Mouse (Mus musculus) adrenal gland, postnatal 4 days (tissue): ENCODE results near the gene Dll3. TPM values are rescaled to one million over a fixed set of nuclear protein-coding genes. Genes with fewer than 3 reads are reported as not detected.

Experiments used
- DNase-seq, 2 experiments: peaks; one replicate each; pipeline ENCODE4 v3.0.0; 2021 to 2022; ENCODE audit warnings: low spot score in 2 of 2, mixed read lengths in 2 of 2
- long read RNA-seq, 2 experiments: library from polyadenylated mRNA; stranded (forward); transcript quantifications; one replicate each; pipeline ENCODE4 v2.0.0; 2021
- total RNA-seq, 2 experiments: library from RNA; stranded (reverse); gene quantifications; 2 replicates each; pipeline ENCODE4 v1.2.3; 2021

Gene Dll3
- 1 to 10 TPM in 1 of 2 experiments, under 1 TPM in 1; 0.62 to 1.6 TPM for total RNA-seq
- long read RNA-seq, experiment 1, partial matches to known transcripts, result 2 of 6 reads
- long read RNA-seq, experiment 1, other reads (novel, unspliced or antisense), result 1 of 6 reads
- long read RNA-seq, experiment 2, partial matches to known transcripts, result 1 of 2 reads
- long read RNA-seq, experiment 2, other reads (novel, unspliced or antisense), result 0 of 2 reads

DNA sequence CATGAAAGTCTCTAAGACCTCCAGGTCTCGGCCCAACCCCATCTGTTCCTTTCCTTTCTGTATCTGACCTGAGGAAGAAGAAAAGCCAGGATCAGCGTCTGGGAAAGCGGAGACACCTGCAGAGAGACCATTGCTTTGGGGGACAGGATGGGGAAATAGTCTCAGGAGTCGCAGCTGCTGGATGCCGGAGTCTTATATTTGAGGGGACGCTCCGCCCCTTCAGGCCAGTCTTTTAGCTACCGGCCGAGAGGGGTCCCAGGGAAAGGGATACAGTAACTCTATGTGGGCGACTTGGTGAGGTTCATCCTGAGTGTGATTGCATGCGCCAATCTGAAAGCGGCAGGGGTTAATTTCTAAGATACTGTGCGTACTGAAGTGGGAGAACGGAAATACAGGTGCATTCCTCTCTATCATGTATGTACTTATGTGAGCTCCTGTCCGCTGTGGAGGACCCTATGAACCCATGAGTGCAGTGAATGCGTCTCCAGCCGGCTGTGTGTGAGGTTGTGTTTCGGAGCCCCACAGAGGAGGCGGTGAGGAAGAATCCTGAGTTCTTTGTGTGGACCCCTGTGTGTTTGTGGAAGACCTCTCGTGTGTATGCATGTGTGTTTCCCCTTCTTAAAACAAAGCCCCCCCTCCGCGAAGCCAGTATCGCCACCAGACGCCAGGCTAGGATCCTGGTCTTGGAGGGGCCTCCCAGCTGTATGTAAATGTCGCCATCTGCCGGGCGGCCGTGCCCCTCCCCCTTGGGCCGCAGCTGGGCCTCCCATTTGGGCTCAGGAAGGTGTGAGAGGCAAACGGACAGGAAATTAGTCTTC lies at the start of gene Dll3:
Gene Dll3 (minus strand): TSS at position 623 of the 818 bp plus-strand sequence.
- peak in 1 of 2 experiments; percentile 37 for DNase-seq

DNA sequence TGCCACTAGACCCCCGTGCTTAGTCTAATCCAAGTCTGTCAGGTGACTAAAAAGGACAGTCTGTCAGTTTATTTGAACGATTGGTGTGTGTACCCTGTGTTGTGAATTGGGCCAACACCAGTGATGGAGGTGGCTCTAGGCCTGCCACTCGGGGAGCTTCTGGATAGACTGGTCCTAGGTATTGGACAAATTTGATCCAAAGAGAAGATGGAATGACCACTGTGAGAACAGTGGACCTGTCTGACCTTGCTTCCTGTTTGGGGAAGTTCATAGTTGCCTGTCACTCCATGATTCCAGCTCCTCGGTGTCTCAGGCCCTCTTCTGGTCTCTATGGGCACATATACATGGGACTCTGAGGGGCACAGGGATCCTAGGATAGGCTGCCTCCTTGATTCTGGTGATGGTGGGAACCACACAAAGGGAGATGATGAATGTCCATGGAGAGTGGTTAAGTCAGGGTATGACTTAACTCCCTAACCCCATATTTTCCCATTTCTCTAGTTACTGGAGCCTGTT lies 49.7 kb upstream of the Dll3 start:
- DNase-seq, result no peak

DNA sequence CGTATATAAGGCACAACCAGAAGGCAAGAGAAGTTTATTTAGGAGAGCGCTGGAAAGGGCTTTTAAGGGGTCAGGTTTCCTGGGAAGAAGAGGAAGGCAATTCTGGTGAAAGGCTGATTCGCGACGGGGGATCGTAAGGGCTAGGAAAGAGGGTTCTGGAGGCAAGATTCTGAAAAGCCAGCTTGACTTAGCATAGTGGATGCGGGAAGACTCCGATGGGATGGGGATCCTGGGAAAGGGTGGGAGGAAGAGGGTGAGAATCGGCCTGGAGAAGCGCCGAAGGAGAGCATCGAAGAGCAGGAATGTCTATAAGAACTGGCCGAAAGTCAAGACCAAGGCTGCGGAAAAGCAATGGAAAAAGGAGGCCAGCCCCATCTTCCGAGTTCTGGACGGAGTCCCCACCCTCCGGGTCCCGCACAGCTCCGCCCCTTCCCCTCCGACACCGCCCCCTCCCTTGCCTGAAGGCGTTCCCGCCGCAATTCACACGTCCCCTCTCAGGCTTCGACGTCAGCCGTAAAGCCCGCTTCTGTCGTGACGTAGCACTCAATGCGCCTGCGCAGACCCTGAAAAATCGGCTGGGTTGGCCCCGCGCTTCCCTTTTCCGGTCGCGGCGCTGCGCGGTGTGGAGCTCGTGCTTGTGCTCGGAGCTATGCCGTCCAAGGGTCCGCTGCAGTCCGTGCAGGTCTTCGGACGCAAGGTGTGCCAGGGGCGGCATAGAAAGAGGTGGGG lies 48.3 kb upstream of the Dll3 start, which contains the start of gene Rps16:
Gene Rps16 (plus strand): TSS at position 498 of the 729 bp plus-strand sequence.
- peak; percentile 97 to 99 for DNase-seq

DNA sequence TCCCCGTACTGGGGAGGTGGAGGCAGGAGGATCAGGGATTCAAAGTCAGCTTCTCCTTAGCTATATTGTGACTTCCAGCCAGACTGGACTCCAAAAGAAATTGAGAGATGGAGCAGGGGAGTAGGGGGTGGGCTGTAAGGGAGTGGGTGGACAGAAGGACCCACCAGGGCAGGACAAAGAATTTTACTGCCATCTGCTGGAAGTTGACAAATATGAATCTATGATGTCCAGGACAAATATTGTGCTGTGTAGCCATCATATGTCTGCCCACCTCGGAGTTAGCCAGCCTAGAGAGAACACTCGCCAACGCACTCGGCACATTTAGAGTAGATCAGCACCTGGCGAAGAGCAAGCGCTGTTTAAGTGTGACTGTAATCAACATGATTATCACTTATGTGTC lies 46.6 kb upstream of the Dll3 start:
- DNase-seq, result no peak

DNA sequence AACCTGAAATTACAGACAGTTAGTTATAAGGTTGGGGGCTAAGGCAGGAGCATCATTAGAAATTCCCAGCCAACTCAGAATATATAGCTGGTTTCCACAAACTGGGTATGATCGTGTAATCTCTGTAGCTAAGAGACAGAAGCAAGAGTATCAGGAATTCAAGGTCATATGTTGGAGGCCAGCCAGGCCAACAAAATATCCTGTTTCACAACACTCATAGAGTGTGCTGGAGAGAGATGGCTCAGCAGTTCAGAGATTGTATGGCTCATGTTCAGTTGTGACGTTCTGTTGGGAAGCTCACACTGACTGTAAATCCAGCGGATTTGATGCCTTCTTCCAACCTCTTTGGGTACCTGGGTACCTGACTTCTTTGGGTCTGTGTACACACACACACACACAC lies 45.7 kb upstream of the Dll3 start:
- no peak for DNase-seq

DNA sequence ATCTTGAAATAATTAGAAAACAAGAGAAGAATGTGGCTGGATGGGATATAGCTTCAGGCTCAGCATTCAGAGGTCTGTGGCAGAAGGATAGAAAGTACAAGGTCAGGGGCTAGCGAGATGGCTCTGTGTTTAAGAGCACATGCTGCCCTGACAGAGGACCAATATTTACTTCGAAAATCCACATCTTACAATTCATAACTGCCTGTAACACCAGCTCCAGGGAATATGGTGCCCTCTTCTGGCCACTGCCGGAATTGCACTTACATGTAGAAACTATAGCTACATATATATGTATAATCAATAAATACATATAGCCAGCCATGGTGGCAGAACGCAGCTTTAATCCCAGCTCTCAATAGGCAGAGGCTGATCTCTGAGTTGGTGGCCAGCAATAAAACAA lies 42.6 kb upstream of the Dll3 start:
- DNase-seq, result no peak

DNA sequence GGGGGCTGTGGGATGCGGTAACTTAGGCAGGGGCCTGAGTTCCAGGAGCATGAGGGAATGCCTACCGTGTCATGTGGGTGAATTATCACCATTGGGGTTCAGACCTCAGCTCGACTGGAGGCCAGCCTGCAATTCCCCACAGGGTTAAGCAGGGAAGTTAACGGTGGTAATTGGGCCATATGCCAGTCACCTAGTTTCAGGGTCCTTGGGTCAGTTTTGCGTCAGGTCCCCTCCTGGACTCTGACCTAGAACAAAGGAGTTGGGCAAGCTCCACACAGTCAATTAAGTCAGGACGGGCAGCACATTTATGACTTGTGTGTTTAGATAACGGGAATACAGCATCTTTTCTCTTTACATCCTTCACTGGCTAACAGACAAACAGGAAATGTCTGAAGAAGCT lies 39.3 kb upstream of the Dll3 start:
- DNase-seq, result peak in 1 of 2 experiments; percentile 3

DNA sequence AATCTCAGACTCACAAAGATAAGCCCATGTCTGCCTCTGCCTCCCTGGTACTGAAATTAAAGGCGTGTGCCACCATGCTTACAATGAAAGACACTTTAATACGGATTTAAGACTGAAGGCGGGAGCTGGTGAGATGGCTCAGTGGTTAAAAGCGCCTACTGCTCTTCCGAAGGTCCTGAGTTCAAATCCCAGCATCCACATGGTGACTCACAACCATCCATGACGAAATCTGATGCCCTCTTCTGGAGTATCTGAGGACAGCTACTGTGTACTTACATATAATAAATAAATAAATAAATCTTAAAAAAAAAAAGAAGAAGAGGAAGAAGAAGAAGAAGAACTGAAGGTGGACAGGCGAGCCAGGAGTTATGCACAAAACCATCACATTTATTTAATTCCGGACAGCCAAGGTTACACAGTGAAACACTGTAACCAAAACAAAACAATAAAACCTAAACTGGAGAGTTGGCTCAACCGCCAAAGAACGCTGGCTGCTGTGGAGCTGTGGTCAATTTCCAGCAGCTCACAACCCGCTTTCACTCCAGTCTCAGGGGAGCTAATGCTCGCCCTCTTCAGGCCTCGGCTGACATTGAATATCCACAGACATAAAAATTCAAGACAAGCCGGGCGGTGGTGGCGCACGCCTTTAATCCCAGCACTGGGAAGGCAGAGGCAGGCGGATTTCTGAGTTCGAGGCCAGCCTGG lies 37.3 kb upstream of the Dll3 start:
- DNase-seq, result peak in 1 of 2 experiments; percentile 40

DNA sequence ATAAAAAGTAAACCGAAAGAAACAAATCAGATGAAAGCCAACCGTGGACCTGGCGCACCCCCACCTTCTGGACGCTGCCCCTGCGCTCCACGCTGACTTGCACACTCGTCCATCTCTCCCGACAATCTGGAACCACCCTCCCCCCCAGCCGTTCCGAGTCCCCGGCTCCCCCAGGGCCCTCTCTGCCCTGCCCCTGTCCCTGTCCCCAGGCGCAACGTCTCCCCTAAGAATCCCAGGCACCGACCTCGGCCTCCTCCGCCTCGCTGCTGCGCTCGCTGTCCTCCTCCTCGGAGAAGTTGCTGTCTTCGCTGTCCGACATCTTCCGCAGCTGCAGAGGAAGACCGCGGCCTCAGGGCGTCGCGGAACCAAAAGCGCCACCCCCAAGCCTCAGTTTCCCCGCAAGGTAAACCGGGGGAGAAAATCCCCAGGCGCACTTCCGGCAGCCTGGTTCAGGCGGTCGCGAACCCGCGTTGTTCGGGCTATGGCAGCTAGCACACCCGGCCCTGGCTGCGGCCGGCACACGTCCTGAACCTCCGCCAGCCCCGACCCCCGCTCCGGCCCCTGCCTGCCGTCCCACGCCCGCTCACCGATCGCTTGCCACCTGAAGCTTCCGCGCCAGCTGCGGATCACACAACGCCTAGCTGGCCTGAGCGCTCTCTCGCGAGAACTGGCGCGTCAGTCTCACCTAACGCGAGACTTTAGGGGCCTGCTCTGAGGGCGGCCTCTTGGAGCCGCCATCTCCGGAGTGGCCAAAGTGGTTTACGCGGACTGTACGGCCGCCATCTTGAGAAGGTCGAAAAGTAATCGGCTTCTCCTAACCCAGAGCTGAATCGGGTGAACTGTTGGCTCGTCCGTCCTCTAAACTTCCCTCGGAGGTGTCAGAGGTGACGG lies 36.3 kb upstream of the Dll3 start, which contains the start of gene Supt5:
Gene Supt5 (minus strand): TSS at position 639 of the 891 bp plus-strand sequence.
- peak; percentile 75 to 92 for DNase-seq

DNA sequence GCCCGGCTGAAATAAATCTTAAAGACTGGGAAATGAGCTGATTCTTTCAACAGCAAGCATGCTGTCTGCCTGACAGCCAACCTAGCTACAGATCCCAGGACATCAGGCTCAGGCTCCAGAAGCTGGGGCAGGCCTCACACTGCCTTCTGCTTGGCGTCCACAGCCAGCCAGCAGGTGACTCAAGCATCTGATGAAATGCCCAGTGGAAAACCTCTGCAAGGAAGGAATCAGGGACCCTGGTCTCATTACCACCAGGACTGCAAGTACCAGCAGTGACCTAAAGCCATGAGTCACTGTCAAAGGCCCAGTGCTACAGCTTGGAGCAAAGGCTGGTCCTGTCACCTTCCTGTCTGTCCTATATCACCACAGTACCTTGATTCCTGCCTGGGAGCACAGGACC lies 33.4 kb upstream of the Dll3 start:
- no peak for DNase-seq

DNA sequence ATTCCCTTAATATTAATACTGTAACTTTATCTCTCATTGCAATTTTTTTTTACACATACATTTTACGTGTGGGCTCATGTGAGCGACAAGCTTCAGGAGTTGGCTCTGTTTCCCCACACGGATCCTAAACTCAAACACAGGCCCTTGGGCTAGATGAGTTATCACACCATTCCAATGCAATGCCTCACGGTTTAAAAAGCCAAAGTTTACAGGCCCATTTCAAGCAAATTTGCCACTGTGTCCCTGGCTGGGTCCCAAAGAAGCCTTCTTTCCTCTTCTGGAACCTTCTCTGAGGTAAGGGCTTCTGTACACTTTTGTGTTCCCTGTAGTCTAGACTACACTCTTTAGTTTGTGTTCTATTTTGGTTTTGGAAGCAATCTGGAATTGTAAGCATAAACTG lies 32.5 kb upstream of the Dll3 start:
- DNase-seq, result no peak

DNA sequence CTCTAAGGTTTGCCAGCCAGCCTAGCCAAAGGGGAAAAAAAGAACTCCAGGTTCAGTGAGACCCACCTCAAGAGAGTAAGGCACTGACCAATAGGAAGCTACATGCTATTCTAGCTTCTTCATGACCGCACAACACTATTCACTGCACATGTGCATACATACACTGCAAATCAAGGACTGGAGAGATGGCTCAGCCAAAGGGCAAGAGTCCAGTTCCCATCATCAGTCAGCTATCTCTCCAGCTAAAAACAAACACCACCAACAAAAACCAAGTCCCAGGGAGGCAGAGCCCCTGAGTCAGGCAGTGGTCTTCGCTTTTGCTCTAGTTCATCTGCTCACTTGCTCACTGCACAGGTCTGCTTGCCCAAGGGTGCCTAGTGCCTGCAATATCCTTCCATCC lies 26.2 kb upstream of the Dll3 start:
- no peak for DNase-seq

DNA sequence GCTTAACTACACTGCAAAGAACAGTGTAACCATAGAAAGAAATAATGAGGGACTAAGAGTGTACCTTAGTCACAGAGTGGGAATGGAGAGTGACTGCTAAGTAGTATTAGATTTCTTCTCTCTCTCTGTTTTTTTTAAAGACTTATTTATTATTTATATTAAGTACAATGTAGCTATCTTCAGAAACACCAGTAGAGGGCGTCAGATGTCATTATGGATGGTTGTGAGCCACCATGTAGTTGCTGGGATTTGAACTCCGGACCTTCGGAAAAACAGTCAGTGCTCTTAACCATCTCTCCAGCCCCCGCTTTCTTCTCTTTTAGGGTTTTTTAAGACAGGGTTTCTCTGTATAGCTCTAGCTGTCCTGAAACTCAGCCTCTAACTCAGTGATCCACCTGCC lies 24.4 kb upstream of the Dll3 start:
- DNase-seq, result no peak

DNA sequence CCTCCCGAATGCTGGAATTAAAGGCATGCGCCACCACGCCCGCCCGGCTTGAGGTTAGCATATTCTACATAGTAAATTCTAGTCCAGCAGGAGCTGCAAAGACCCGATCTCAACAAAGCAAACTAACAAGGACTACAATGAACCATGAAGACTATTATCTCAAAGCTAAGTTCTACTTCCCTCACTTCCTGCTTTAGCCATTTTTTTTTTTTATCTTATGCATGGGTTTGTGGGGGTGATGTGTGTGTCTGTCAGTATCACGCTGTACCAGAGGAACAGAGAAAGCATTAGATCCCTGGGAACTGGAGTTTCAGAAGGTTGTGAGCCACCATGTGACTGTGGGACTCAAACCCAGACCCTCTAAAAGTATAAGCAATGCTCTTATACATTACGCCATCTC lies 23.3 kb upstream of the Dll3 start:
- no peak for DNase-seq

DNA sequence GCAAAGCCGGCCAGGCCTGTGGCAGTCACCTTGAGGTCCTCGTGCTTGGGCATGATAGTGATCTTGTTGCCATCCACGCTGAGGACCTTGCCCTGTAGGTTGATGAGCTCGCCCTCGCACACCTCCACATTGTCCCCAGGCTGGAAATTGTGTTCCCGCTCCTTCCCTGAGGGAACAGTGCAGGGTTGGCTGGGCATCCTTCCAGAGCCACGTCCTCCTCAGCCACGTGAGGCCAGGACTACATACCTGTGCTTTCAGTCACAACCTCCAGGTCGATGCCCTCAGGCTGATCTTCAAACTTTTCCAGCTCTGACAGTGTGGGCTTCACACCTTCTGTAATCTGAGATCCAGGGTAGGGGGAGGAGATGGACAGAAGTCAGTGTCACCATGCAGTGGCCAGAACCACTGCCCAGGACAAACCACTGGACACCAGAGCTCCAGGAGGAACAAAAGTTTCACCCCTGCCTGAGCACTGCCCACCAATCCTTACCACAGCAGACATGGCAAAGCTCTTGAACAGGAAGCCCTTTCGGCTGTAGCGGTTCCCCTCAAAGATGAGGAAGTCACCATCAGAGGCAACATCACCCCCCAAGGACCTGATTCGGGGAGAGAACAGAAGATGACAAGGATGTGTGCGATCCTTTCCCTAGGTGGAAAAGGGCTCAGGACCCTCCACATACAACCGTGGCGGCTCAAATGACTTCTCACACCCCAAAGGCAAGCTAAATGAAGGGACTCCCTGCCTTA lies 20.1 kb upstream of the Dll3 start:
- no peak for DNase-seq

DNA sequence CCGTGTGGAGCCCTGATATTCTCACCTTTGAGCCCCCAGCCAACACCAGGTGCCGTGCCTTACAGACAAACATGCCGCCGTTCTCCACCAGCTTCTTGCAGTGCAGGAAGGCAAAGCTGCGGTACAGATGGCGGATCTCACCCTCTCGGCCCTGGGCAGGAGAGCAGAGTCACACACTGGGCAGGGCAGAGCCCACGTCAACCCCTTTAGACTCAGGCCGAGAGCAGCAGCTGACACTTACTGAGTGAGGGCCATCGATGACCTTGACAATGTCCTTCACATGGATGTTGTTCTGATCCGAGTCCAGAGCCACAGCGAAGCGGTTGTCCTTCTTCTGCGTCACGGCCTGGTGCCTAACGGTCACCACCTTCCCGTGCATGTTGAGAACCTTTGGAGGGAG lies 16.7 kb upstream of the Dll3 start:
- DNase-seq, result no peak

DNA sequence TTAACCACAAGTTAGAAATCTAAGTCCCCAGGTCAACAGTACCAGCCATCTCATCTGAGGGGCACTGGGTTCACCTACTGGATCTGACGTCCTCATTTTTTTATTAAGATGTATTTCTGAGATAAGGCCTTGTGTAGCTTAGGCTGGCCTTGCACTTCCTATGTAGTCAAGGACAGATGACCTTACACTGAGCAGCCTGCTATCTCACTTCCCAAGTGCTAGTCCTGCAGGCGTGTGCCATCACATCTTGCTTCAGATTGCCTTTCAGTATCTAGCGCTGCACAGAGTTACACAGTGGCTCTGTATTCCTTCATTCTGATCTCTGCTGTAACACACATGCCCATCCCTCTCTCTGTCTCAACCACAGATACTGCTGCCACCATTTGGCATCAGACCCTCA lies 16.0 kb upstream of the Dll3 start:
- DNase-seq, result no peak

DNA sequence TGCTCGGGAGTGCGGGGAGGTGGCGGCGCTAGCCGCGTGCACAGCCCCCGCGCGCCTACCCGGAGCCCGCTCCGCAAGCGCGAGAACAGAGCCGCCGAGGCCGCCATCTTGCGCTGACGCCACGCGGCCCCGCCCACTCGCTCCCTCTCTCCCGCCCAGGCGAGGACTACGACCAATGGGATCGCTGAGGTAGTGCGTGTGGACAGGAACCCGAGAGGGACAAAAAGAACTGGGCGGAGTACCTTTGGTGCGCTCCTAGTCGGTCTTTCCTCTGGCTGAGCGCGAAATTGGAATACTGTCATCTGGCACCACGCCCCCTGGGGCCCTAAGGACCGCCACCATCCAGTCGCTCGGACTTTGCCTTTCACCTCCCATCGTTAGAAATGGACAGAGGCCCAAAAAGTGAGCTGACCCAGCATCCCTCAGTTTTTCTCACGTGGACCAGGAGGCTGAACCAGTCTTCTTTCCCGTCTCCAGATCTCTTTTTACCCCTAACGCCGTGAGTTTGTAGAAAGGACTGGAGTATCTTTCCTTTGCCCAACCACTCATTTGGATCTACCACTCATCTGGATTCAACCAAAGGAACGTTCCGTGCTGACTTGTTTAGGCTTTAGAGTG lies 10.0 kb upstream of the Dll3 start, which contains the start of gene Timm50:
Gene Timm50 (minus strand): TSS at position 147 of the 618 bp plus-strand sequence.
- DNase-seq, result peak; percentile 93 to 96
